Mouse (Mus musculus) olfactory bulb, adult 2 months (tissue): ENCODE data around the gene B4gat1. TPM values are rescaled to one million over a fixed set of nuclear protein-coding genes. Genes with fewer than 3 reads are reported as not detected.
A peak's percentile ranks its signal among the peaks of the same experiment; 100 is the strongest.

Experiments used
- H3K27ac ChIP-seq: fragments of 200-500 bp; 2 replicates; pipeline ENCODE4 v1.5.1; 2012; ENCODE audit warnings: low read depth, low read length; ENCODE audit not compliant: insufficient read depth
- H3K4me1 ChIP-seq: fragments of 200-500 bp; 2 replicates; pipeline ENCODE4 v1.6.1; 2012; ENCODE audit warnings: low read length; ENCODE audit not compliant: control insufficient read depth, insufficient read depth
- H3K4me3 ChIP-seq: fragments of 200-500 bp; 2 replicates; pipeline ENCODE4 v1.5.1; 2012; ENCODE audit warnings: mild to moderate bottlenecking, low read depth, low read length, moderate library complexity; ENCODE audit not compliant: insufficient read depth
- CTCF ChIP-seq: fragments of 200-500 bp; IDR thresholded peaks from 2 replicates; pipeline ENCODE4 v1.5.1; 2012; ENCODE audit warnings: low read depth, mild to moderate bottlenecking, low read length, moderate library complexity; ENCODE audit not compliant: insufficient read depth
- POLR2A ChIP-seq: fragments of 200-500 bp; IDR thresholded peaks from 2 replicates; pipeline ENCODE4 v1.6.1; 2012; ENCODE audit warnings: mild to moderate bottlenecking, low read depth, low read length, moderate library complexity; ENCODE audit not compliant: insufficient read depth
- WGBS: fragments of 180-500 bp; shearing (Covaris S2); methylation state at CpG from one replicate; pipeline ENCODE4 v1.1.7; 2018; 5-methylcytosine and 5-hydroxymethylcytosine counted together
- polyA plus RNA-seq: library from polyadenylated mRNA; stranded (reverse); fragments of >200 nt; gene quantifications from 2 replicates; pipeline ENCODE4 v1.2.4, GENCODE M21; 2012; ENCODE audit warnings: low replicate concordance; ENCODE audit not compliant: missing spikeins, insufficient read depth, insufficient read length

B4gat1 gene
- polyA plus RNA-seq, 1 experiment, result not detected

- no peak for TF ChIP-seq CTCF
- peaks cover 39% of the 10 kb centered on the region for H3K4me1 ChIP-seq
- 66% methylated on average over 7 of the region's 7 CpGs for WGBS
- no peak overlapping the region for H3K27ac ChIP-seq
- no peak overlapping the region for H3K4me3 ChIP-seq
Measured at GRCm38 (mm10) chr19:5065104-5065503, 26.5 kb downstream of the B4gat1 start.

GRCm38 (mm10) chr19:5067040-5067799, 28.6 kb downstream of the B4gat1 start:
- Histone ChIP-seq H3K4me3 (no peak overlapping the region), H3K4me1 (peaks cover 38% of the 10 kb centered on the region), H3K27ac (no peak overlapping the region)
- 31% methylated on average over 15 of the region's 15 CpGs for WGBS
- TF ChIP-seq POLR2A, result no peak
- no peak for TF ChIP-seq CTCF

- H3K27ac ChIP-seq, result no peak within 1 kb of the TSS
- TF ChIP-seq POLR2A (no peak), CTCF (no peak)
- H3K4me1 ChIP-seq, result peaks cover 39% of the 10 kb centered on the region
- peak within 1 kb of the TSS; percentile 33 for H3K4me3 ChIP-seq
- 5% methylated on average over 50 of the region's 56 CpGs for WGBS
Measured at GRCm38 (mm10) chr19:5067867-5068569, 29.4 kb downstream of the B4gat1 start, which contains the start of gene Cd248. Gene Cd248, plus strand, starts transcription at chr19:5068078.

GRCm38 (mm10) chr19:5068570-5069234, 30.1 kb downstream of the B4gat1 start:
- Histone ChIP-seq H3K4me3 (peak overlapping the region; percentile 33), H3K4me1 (peaks cover 39% of the 10 kb centered on the region), H3K27ac (no peak overlapping the region)
- 49% methylated on average over 21 of the region's 21 CpGs for WGBS
- TF ChIP-seq CTCF (no peak), POLR2A (no peak)

- TF ChIP-seq CTCF (no peak), POLR2A (no peak)
- WGBS, result 94% methylated on average over 5 of the region's 5 CpGs
Measured at GRCm38 (mm10) chr19:5069486-5069885, 30.9 kb downstream of the B4gat1 start.

GRCm38 (mm10) chr19:5069978-5070377, 31.4 kb downstream of the B4gat1 start:
- H3K4me3 ChIP-seq, result no peak overlapping the region
- no peak overlapping the region for H3K27ac ChIP-seq
- peaks cover 39% of the 10 kb centered on the region for H3K4me1 ChIP-seq
- TF ChIP-seq CTCF, result no peak
- no peak for TF ChIP-seq POLR2A
- 88% methylated on average over 7 of the region's 7 CpGs for WGBS

More at GRCm38 (mm10) chr19:5069486-5069885, 30.9 kb downstream of the B4gat1 start:
- Histone ChIP-seq H3K4me3 (no peak overlapping the region), H3K4me1 (peaks cover 39% of the 10 kb centered on the region), H3K27ac (no peak overlapping the region)

GRCm38 (mm10) chr19:5071077-5071476, 32.5 kb downstream of the B4gat1 start:
- H3K4me3 ChIP-seq, result peak overlapping the region; percentile 49
- 30% methylated on average over 11 of the region's 11 CpGs for WGBS
- no peak for TF ChIP-seq POLR2A
- no peak overlapping the region for H3K27ac ChIP-seq
- peaks cover 39% of the 10 kb centered on the region for H3K4me1 ChIP-seq

- Histone ChIP-seq H3K4me1 (peaks cover 39% of the 10 kb centered on the region), H3K27ac (peak overlapping the region; percentile 16; the same call in 1 of the 2 replicates), H3K4me3 (peak overlapping the region; percentile 49)
- TF ChIP-seq CTCF, result no peak
- TF ChIP-seq POLR2A, result peak; percentile 38; the same call in 1 of the 2 replicates
- 2% methylated on average over 40 of the region's 40 CpGs for WGBS
Measured at GRCm38 (mm10) chr19:5071545-5072369, 33.1 kb downstream of the B4gat1 start.
